Mouse (Mus musculus): ENCODE results near the gene Plxnb3.

The Plxnb3 gene

DNA sequence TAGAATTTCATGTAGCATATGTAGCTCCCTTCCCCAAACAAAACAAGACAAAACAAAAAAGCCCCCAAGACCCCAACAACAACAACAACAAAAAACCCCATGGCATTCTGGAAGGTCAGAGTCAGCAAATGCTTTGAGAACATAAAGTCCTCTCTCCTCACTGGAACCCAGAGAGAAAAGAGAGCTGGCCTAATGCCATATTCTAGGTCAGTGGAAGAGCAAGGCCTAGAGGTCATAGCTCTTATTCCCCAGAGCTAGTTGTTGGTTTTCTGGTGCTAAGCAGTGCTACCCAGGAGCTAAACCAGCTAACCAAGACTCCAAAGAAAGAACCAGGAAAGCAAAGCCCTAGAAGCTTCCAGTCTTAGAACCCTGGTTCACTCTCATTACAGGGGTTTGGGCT lies 28.8 kb downstream of the Plxnb3 start:
- DNase-seq (ENCODE audit: low spot score) = no peak

DNA sequence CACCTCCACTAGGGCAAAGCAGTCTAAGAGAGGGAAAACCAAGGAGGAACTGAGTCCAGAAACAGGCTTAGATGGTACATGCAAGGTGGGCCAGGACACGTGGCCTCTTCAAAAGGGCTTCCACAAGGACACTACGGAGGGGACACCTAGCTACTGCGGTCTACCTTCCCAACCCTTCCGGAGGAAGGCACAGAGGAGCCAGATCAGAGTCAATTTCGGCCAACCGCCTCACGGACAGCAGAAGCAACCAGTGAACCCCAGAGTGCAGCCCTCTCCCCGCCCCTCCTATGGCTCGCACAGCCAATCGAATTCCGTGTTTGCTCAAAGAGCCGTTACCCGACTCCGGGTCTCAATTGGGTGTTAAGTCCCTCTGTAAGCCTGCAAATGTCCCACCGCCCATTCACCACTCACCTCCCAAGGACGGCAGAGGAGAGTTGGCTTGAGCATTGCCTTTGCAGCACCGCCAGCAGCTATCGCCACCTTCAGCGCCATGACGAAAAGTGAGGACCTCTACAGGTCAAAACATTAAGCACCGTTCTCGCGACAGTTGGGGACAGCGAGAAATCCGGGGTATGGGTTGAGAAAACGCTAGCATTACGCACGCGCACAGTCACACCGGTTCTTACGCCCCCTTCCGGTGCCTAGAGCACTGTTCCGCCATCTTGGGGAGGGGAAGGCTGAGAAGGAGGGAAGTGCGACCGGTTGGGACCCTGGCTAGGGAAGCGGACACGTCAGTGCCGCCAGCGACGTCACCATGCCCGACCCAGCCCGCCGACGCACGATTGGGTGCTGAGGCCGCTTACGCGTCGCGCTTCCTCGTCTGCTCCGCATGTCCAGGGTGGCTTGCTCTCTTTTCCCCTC lies 29.7 kb downstream of the Plxnb3 start, which contains the start of the genes Idh3g and Ssr4:
Idh3g (minus strand) TSS at position 534 of the 861 bp plus-strand sequence.
Ssr4 (plus strand) TSS at position 665 of the 861 bp plus-strand sequence.
- DNase-seq (ENCODE audit: low spot score) = peak; percentile 92

DNA sequence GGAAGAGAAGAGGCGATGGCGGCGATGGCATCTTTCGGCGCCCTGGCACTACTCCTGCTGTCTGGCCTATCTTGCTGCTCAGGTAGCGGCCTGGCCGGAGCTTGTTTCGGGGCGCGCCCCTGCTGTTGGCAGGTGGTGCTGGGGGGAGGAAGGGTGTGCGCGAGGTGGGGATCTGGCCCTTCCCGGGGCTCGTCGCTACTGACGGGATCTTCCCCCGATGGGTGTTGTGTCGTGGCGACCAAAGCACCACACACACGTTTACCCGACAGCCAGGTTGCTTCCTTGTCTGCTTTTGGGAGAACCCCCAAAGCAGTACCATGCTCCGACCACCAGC lies 30.3 kb downstream of the Plxnb3 start:
- DNase-seq (ENCODE audit: low spot score) = no peak

- no peak for DNase-seq (ENCODE audit: low spot score)
Observed at GRCm38 (mm10) chrX:73788501-73788900, 31.6 kb downstream of the Plxnb3 start.

DNA sequence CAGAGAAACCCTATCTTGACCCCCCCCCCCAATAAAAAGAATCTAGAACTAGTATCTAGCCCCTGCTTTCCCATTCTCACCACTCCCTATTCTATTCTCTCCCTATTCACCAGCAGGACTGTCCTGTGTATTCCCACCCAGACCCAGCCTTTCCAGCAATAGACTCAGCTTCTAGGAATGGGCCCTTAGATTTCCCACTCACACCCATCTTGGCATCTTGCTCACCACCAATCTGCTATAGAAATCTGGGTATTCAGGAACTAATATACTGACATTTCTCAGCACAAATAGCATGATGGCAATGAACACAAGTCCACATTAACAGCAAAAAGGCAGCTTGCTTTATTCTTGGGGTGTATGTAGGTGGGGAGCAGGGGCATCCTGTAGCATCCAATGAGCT lies 36.1 kb downstream of the Plxnb3 start:
- DNase-seq (ENCODE audit: low spot score) = no peak

- DNase-seq (ENCODE audit: low spot score) = no peak
Observed at GRCm38 (mm10) chrX:73793505-73793904, 36.6 kb downstream of the Plxnb3 start.

DNA sequence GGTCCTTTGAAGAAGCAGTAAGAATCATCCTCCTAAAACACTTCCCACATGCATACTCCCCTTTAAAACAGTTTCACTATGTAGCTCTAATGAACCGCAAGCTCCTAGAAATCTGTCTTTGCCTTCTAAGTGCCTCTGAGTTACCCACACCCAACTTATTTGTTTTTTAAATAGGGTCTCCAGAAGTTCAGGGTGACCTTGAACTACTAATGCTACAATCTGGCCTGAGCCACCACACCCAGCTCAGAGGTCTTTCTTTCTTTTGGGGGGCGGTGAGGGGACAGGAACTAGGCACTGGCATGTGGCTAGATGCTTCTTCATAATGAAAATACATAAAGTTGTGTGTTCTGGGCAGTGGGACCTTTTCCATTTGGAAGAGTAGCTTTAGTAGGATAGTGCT lies 40.6 kb downstream of the Plxnb3 start:
- DNase-seq (ENCODE audit: low spot score) = no peak

GRCm38 (mm10) chrX:73798502-73798901 lies 41.6 kb downstream of the Plxnb3 start:
- DNase-seq (ENCODE audit: low spot score) = peak; percentile 48

- no peak for DNase-seq (ENCODE audit: low spot score)
Observed at GRCm38 (mm10) chrX:73805814-73806213, 48.9 kb downstream of the Plxnb3 start.

DNA sequence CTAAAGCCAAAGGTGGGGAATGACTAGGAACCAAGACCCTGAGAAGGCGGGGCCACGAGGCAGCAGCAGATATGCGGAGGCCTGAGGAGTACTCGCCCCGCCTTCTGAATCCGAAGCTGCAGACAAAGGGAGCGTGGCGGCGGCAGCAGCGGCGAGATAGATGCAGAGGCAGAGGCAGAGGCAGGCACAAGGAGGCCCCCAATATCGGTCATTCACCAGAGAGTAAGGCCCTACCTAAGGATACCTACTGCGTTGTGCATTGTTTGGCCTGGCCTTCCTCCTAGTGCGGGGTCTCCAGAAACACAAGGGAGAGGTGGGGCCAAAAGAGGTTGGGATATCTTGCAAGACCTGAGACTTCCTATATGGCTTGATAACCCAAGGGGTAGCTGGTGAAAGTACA lies 58.2 kb downstream of the Plxnb3 start:
- DNase-seq (ENCODE audit: low spot score) = no peak

DNA sequence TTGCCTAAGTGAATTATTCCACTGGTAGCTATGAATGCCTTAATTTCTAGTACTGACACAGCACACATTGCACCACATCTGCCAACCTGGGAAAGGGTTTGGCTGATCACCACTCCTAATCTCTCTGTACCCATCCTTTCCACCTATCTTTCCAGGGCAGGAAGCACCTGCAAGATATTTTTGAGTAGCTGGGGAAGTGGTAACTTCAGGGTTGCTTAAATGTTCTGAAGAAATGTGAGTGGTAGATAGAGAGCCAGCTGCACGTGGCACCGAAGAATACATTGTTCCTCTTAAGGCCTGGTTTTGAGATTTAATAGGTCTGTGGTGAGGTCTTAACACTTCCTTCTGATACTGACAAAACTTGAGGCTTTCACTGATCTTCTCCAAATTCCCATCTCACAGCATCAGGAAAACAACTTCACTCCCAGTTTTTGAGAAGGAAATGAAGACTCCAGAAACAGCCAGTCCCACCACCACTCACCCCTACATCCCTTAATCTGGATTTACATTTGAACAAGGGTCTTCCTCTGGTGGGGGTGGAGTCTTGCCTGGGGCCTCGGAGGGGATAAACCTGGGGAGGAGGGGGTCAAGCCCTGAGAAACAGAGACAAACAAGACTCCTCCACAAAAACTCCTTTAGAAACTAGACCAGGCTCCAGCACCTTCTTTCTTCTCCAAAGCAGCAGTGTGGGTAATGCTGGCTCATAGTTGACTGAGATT lies 59.9 kb downstream of the Plxnb3 start:
- no peak for DNase-seq (ENCODE audit: low spot score)
